Mouse (Mus musculus) spleen, adult 2 months (tissue): Measurements from ENCODE around the gene Izumo4. TPM values are rescaled to one million over a fixed set of nuclear protein-coding genes. Genes with fewer than 3 reads are reported as not detected.

Source experiments
- DNase-seq, 2 experiments: peaks; one replicate each; pipeline versions ENCODE4 v3.0.0 to v3.0.0-alpha.2; 2012 to 2021; ENCODE audit warnings: low spot score in 2 of 2, low read depth in 1 of 2
- H3K27ac ChIP-seq: fragments of 200-500 bp; 2 replicates; pipeline ENCODE4 v1.5.1; 2012; ENCODE audit warnings: low read length, inconsistent platforms; ENCODE audit not compliant: insufficient read depth
- H3K27me3 ChIP-seq: fragments of 200-500 bp; 2 replicates; pipeline ENCODE4 v1.6.1; 2012; ENCODE audit warnings: mild to moderate bottlenecking, moderate library complexity, low read length, inconsistent platforms; ENCODE audit not compliant: control insufficient read depth, insufficient read depth
- H3K36me3 ChIP-seq: fragments of 200-500 bp; 2 replicates; pipeline ENCODE4 v1.6.1; 2012; ENCODE audit warnings: mild to moderate bottlenecking, low read length, inconsistent platforms; ENCODE audit not compliant: control insufficient read depth, insufficient read depth
- H3K4me1 ChIP-seq: fragments of 200-500 bp; 2 replicates; pipeline ENCODE4 v1.6.1; 2011; ENCODE audit warnings: inconsistent platforms; ENCODE audit not compliant: control insufficient read depth, insufficient read depth, insufficient read length
- H3K4me3 ChIP-seq: fragments of 200-500 bp; 2 replicates; pipeline ENCODE4 v1.5.1; 2011; ENCODE audit warnings: mild to moderate bottlenecking, inconsistent platforms; ENCODE audit not compliant: insufficient read depth, insufficient read length; ENCODE audit errors: extremely low read depth
- CTCF ChIP-seq: fragments of 200-500 bp; IDR thresholded peaks from 2 replicates; pipeline ENCODE4 v1.5.1; 2011; ENCODE audit warnings: mild to moderate bottlenecking, inconsistent platforms; ENCODE audit not compliant: insufficient read depth, insufficient read length, insufficient replicate concordance; ENCODE audit errors: extremely low read depth
- POLR2A ChIP-seq: fragments of 200-500 bp; IDR thresholded peaks from 2 replicates; pipeline ENCODE4 v1.6.1; 2011; ENCODE audit warnings: low read depth, low read length, inconsistent platforms
- WGBS: fragments of 180-500 bp; shearing (Covaris S2); methylation state at CpG from one replicate; pipeline ENCODE4 v1.1.7; 2018; 5-methylcytosine and 5-hydroxymethylcytosine counted together
- polyA plus RNA-seq: library from polyadenylated mRNA; depleted of rRNA; stranded (reverse); fragments of >200 nt; gene quantifications from 2 replicates; pipeline ENCODE4 v1.2.3, GENCODE M21; 2012

Izumo4 gene
- polyA plus RNA-seq, 1 experiment = 49.0 TPM

GRCm38 (mm10) chr10:80742180-80742978 lies 40.4 kb downstream of the Izumo4 start, which contains the start of gene Ap3d1:
Gene Ap3d1 (minus strand): TSS chr10:80742264.
- peaks cover 12% of the 10 kb centered on the region; the same call in 1 of the 2 replicates for H3K4me1 ChIP-seq
- TF ChIP-seq CTCF (0 out of 2 replicates have a peak, but pooled peaks have one; percentile 2), POLR2A (0 out of 2 replicates have a peak, but pooled peaks have one; percentile 28)

GRCm38 (mm10) chr10:80744262-80744661 lies 42.3 kb downstream of the Izumo4 start:
- WGBS = 36% methylated on average over 5 of the region's 5 CpGs
- no peak for TF ChIP-seq CTCF
- TF ChIP-seq POLR2A = no peak
- H3K36me3 ChIP-seq = no peaks in the 10 kb centered on the region
- DNase-seq = peak in 1 of 2 experiments; percentile 37
- H3K4me1 ChIP-seq = peaks cover 12% of the 10 kb centered on the region; the same call in 1 of the 2 replicates
- H3K4me3 ChIP-seq = no peak overlapping the region
- H3K27ac ChIP-seq = no peak overlapping the region
- no peaks in the 10 kb centered on the region for H3K27me3 ChIP-seq

More at GRCm38 (mm10) chr10:80742180-80742978, 40.4 kb downstream of the Izumo4 start, which contains the start of gene Ap3d1:
- peak within 1 kb of the TSS; percentile 69 for H3K27ac ChIP-seq
- WGBS = 2% methylated on average over 24 of the region's 25 CpGs
- H3K4me3 ChIP-seq = peak within 1 kb of the TSS; percentile 84
- DNase-seq = peak; percentile 96 to 99
- no peaks in the 10 kb centered on the region for H3K36me3 ChIP-seq
- H3K27me3 ChIP-seq = no peaks in the 10 kb centered on the region

GRCm38 (mm10) chr10:80747410-80747809 lies 45.4 kb downstream of the Izumo4 start:
- H3K4me1 ChIP-seq = peaks cover 13% of the 10 kb centered on the region; the same call in 1 of the 2 replicates
- TF ChIP-seq CTCF (peak; percentile 96; the same call in 1 of the 2 replicates), POLR2A (no peak)
- no peak overlapping the region for H3K27ac ChIP-seq
- DNase-seq = peak; percentile 57 to 78
- no peaks in the 10 kb centered on the region for H3K27me3 ChIP-seq
- H3K36me3 ChIP-seq = no peaks in the 10 kb centered on the region
- no peak overlapping the region for H3K4me3 ChIP-seq
- WGBS = 5% methylated on average over 3 of the region's 3 CpGs

GRCm38 (mm10) chr10:80748609-80749008 lies 46.6 kb downstream of the Izumo4 start:
- peak in 1 of 2 experiments; percentile 31 for DNase-seq
- H3K27ac ChIP-seq = no peak overlapping the region
- TF ChIP-seq CTCF = no peak
- no peak for TF ChIP-seq POLR2A
- H3K36me3 ChIP-seq = no peaks in the 10 kb centered on the region
- peaks cover 11% of the 10 kb centered on the region; the same call in 1 of the 2 replicates for H3K4me1 ChIP-seq
- WGBS = 19% methylated on average over 6 of the region's 6 CpGs
- no peak overlapping the region for H3K4me3 ChIP-seq
- no peaks in the 10 kb centered on the region for H3K27me3 ChIP-seq

GRCm38 (mm10) chr10:80751188-80751832 lies 49.3 kb downstream of the Izumo4 start:
- Histone ChIP-seq H3K4me3 (no peak overlapping the region), H3K4me1 (peaks cover 15% of the 10 kb centered on the region; the same call in 1 of the 2 replicates), H3K27ac (peak overlapping the region; percentile 20), H3K36me3 (no peaks in the 10 kb centered on the region), H3K27me3 (no peaks in the 10 kb centered on the region)
- peak; percentile 22 to 64 for DNase-seq
- WGBS = under 1% methylated on average over 16 of the region's 16 CpGs
- TF ChIP-seq CTCF (peak; percentile 28; the same call in 1 of the 2 replicates), POLR2A (no peak)

GRCm38 (mm10) chr10:80752079-80752625 lies 50.2 kb downstream of the Izumo4 start:
- no peaks in the 10 kb centered on the region for H3K36me3 ChIP-seq
- no peaks in the 10 kb centered on the region for H3K27me3 ChIP-seq
- no peak for TF ChIP-seq CTCF
- no peak for TF ChIP-seq POLR2A
- H3K27ac ChIP-seq = peak overlapping the region; percentile 20; the same call in 1 of the 2 replicates
- peak in 1 of 2 experiments; percentile 44 for DNase-seq
- WGBS = 3% methylated on average over 6 of the region's 6 CpGs
- H3K4me3 ChIP-seq = no peak overlapping the region
- peaks cover 23% of the 10 kb centered on the region; the same call in 1 of the 2 replicates for H3K4me1 ChIP-seq
